Mouse (Mus musculus) adrenal gland (tissue): Measurements from ENCODE around the gene Ifi27l2b.

Experiments
- intact Hi-C: fragments of 180-260 bp; cut with DNase I; formaldehyde crosslinking; loops from one replicate; pipeline ENCODE4 v1.15.1; 2025

Gene Ifi27l2b

GRCm38 (mm10) chr12:103437601-103438000 lies 19.4 kb downstream of the Ifi27l2b start:
- intact Hi-C loops: no loop called here

GRCm38 (mm10) chr12:103434861-103435260 lies 22.2 kb downstream of the Ifi27l2b start:
- intact Hi-C loops: no loop called here

GRCm38 (mm10) chr12:103433986-103434731 lies 22.9 kb downstream of the Ifi27l2b start, which contains the start of gene Ifi27:
Gene Ifi27, plus strand, starts transcription at chr12:103434211.
- intact Hi-C loops: no loop called here

GRCm38 (mm10) chr12:103433430-103433829 lies 23.6 kb downstream of the Ifi27l2b start:
- intact Hi-C loops: no loop called here

- intact Hi-C loops: loop anchor here (1.0 kb wide), 1 partner anchor 67 kb away; no protein-coding TSS in a partner anchor
Observed at GRCm38 (mm10) chr12:103426710-103427109, 30.3 kb downstream of the Ifi27l2b start.

GRCm38 (mm10) chr12:103425729-103426470 lies 31.1 kb downstream of the Ifi27l2b start, which contains the start of gene Ddx24:
Gene Ddx24, minus strand, starts transcription at chr12:103425830.
- intact Hi-C loops: loop anchor here (1.0 kb wide), 1 partner anchor 67 kb away; no protein-coding TSS in a partner anchor

- intact Hi-C loops: no loop called here
Observed at GRCm38 (mm10) chr12:103425016-103425728, 31.9 kb downstream of the Ifi27l2b start.

- intact Hi-C loops: no loop called here
Observed at GRCm38 (mm10) chr12:103408144-103408543, 48.9 kb downstream of the Ifi27l2b start.

GRCm38 (mm10) chr12:103407720-103408119 lies 49.3 kb downstream of the Ifi27l2b start, which contains the start of gene 9330161L09Rik:
Gene 9330161L09Rik, minus strand, starts transcription at chr12:103407820.
- intact Hi-C loops: no loop called here

GRCm38 (mm10) chr12:103404131-103404530 lies 52.9 kb downstream of the Ifi27l2b start:
- intact Hi-C loops: no loop called here
